Mouse (Mus musculus) right cerebral cortex, postnatal 10 days (tissue): ENCODE results near the gene Wbp1l.
A peak's percentile ranks its signal among the peaks of the same experiment; 100 is the strongest.

ENCODE experiments used
- DNase-seq, 2 experiments: peaks; one replicate each; pipeline ENCODE4 v3.0.0; 2021; ENCODE audit warnings: low spot score in 2 of 2

Wbp1l gene

DNA sequence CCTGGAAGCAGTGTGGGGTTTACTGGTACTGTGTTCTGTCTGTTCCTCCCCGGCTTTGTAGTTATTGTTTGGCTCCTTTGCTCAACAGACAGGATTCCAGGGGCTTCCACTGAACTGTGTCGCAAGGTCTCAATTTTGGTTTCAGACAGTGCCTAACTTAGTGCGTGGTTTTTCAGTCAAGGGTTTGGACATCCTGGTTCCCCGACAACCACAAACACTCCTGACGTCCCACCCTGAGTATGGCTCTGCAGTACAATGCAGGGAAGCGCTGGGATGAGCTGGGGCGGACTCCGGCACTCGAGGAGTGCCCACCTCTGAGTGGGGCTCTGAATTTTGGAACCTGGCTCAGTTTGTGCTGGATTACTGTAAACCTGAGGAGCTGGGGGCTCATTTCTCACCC, 30.9 kb downstream of the Wbp1l start:
- DNase-seq: no peak

DNA sequence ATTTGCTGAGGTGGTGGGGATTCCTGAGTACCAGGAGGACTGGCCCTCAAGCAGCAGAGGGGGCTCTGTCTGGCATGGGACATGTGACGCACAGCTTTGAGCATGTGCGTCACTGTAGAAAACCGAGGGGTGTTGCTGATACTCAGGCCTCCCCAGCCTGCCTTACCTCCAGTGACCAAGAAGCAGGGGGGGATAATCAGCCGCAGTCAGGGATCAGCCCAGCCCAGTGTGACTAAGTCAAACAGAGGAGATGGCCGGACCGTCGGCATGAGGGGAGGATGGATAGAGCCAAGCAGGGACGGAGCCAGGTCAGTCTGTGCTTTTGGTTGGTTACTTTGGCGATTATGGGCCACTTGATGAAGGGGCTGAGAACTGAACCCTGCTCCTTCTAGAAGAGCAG, 32.8 kb downstream of the Wbp1l start:
- DNase-seq: no peak

DNA sequence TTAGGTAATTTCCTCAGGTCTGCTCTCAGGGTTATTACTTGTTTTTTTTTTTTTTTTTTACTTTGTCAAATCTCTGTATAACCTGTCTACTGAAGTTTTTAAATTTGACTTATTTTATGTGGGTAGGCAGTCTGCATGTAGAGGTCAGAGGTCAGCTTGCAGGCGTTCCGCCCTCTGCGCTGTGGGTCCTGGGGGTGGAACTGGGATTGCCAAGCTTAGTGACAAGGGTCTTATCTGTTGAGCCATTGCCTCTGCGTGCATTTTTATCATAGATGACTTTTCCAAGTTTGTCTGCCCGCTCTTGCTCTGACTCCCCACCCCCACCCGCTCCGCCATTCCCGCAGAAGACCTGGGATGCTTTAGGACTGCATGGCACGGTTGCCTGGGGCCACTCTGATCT, 36.9 kb downstream of the Wbp1l start:
- no peak for DNase-seq

DNA sequence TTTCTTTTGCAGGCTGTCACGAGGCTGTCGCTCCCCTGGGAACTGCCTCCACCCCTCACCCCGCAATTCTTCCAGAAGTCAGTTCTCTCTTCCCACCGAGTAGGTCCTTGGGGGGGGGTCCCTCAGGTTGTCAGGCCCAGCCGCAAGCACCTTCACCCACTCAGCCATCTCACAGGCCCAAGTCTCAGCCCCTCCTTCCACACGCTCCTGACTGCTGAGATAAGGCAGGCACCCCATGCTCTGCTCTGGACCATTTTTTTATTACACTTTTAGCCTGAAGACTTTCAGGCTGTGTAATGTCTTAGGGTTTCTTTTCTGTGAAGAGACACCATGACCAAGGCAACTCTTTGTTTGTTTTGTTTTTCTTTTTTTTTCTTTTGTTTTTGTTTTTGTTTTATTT, 38.7 kb downstream of the Wbp1l start:
- no peak for DNase-seq

DNA sequence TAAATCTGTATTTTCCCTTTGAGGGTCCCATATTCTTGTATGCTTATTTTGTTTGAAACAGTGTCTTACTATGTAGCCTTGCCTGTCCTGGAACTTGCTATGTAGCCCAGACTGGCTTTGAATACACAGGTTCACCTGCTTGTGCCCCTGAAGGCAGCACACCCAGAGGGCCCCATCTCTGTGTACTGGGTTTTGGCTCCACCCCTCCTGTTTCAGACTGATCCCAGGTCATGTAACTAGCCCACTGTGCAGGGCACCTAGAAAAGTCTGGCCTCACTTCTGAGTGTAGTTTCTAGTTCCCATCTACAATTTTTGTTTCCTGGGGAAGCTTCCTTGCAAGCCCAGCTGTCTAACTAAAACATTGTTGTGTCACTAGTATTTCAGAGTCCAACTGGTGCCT, 40.2 kb downstream of the Wbp1l start:
- DNase-seq: no peak

DNA sequence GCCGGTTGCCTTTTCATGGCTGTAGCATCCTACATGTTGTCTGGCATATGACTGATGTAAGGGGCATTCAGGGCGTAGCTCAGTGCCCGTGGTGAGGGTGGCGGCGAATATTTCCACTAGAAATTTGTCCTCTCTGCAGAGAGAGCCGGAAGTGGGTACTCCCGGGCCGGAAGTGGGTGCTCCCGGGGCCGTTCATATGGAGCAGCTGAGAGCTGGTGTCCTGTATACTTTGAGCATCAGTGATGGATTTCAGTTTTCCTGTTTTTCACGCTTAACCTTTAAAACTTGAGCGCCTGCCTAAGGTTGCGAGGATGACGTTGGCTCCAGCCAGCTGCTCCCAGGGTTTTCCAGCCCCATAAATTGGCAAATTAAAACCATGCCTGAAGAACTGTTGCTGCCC, 40.6 kb downstream of the Wbp1l start:
- DNase-seq: no peak

DNA sequence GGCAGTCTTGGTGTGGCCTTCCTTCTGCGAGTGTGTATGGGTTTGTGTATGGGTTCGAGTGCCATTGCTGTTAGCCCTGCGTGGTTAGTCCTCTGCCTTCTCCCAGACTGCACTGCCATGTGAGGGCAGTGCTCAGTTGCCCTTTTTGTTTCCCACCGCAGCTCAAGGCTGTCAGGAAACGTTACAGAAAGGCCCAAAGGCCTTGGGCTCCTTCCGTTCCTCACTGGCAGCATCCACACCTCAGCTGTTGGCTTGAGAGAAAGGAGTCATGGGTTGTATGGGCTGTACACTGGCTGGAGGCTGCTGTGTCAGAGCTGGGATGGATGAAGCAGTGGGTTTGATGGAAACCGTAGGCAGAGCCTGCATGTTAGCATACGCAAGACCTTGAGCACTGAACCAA, 41.9 kb downstream of the Wbp1l start:
- DNase-seq: no peak

DNA sequence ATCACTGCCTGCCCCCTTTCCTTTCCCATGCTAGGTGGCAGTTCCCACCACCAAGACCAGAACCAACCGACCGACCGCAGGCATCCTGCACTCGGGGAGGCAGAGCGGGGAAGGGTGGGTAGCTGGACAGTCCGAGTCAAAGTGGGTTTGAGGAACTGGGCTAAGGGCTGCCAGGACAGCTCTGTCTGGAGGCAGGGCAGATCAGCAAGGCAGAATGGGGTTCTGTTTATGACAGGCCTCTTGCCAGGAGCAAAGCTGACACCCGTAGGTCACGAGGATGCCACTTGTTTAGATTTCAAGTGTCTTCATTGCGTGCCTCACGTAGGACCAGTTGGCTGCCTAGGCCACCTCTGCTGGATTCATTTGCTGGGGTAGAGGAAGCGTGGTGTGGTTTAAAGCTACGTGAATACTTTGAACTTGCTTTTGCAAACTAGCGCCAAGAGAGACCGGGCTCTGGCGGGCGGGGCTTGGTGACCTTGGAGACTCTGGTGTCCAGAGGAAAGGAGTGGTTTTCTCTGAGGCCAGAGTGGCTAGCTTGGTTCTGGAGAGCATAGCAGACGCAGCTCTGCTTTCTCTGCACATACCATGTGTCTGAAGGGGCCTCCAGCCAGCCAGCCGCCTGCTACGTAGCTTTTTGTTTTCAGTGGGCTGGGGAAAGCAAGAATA, 42.7 kb downstream of the Wbp1l start:
- DNase-seq: no peak

DNA sequence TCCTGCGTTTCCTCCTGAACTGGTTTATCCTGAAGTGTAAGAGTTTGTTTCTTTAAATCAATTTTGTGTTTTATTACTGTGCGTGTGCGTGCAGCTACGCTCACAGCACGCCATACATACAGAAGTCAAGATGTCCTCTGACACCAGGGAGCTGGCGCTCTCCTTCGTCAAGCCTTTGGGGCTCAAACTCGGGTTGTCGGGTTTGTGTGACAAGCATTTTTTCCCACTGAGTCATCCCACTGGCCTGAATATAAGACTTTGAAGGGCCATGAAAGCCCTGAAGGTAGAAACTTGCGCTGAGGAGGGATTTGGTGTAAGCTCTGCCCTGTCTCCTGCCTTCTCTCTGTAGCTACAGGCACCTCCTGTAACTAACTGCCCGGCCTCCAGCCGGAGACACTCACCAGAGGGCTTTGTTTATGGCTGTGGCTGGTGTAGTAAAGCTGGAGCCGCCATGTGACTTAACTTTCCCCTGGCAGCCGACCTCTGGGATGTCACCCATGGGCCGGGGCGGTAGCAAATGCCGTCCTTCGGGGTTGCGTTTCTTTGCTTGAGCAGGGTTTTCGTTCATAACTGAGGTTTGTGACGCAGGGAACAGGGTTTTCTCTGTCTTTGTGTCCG, 43.4 kb downstream of the Wbp1l start:
- no peak for DNase-seq

DNA sequence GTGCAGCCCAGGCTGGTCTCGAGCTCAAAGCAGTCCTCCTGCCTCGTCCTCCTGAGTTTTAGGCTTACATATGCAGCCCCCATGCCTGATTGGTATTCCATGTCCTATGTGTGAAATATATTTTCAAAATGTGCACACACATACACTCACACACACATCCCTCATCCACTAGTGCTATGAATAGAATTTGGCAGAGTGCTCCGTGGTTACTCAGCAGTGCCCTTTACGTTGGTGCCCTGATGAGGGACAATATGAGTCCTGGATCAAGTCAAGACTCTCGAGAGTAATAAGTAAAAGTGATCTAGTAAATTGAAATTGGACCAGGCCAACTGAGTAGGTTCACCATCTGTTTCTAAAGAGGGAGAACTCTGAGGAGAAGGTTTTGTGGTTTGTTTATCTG, 44.4 kb downstream of the Wbp1l start:
- DNase-seq: no peak

DNA sequence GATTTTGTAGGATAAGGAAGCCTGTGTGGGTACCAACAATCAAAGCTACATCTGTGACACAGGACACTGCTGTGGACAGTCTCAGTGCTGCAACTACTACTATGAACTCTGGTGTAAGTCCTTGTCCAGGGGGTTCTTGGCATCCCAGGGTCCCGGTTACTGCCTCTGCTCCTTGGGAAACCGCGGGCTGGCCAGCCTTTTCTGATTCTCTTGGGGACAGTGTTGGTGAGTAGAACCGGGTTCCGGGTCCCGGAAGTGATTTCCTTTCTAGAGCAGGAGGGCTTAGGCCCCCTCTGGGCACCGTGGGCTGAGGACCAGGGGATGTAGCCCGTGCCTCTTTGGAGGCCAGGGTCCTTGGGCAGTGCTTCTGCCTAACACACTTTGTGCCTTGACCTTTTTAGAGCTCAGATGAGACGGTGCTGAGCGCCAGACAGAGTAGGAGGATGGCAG, 45.5 kb downstream of the Wbp1l start:
- DNase-seq: no peak

DNA sequence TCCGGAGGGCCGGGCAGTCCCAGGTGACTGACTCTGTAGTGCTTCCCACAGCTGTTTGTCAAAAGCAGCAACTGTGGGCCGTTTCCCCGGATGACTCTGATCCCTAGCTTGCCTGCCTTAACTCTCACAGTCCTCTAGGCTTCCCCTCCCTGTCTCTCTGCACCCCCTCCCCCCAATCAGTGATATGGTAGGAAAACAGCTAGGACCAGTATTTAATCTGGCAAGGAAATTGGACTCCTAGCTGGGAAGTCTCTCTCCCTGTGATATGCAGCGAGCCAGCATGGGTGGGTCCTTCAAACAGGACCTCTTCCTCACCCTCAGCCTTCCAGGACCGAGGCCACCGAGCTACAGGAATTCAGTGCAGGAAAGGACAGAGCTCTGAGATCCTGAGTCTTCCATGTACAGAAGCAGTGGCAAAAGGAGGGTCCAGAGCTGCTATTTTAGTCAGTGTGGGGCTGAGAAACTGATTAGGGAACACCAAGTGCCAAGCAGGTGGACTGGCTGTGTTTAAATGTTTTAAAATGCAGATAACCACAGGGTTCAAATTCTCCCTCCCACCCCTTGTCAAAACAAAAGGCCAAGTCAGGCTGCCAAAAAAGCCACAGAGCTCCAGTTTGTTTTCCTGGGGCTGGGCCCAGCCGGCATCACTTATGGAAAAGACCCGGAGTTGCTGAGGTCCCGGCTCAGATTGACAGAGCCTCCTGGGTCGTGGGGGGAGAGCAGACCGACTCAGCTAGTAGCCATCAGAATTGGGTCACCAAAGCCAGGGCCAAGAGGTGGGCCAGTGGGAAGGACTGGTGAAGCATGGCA, 46.1 kb downstream of the Wbp1l start:
- DNase-seq: peak; percentile 69 to 71

DNA sequence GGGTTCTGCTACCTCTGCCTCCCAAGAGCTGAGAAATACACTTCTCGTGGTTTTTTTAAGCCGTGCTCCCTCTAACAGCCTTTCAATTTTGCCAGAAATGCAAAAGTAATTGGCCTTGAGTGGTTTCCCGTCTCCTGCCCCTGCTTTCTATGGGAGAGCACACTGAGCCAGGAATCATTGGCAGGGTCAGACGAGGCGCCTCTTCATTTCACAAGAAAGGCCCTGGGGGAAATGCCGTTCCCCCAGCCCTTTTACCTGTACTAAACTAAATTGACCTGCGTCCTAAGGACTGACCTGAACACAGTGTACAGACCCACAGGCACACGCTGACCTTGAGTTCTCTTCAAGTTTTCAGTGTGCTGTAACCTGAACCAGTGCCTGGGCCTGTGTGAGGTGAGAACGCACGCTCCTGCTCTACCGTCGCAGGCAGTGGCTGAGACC, 47.2 kb downstream of the Wbp1l start:
- DNase-seq: no peak

DNA sequence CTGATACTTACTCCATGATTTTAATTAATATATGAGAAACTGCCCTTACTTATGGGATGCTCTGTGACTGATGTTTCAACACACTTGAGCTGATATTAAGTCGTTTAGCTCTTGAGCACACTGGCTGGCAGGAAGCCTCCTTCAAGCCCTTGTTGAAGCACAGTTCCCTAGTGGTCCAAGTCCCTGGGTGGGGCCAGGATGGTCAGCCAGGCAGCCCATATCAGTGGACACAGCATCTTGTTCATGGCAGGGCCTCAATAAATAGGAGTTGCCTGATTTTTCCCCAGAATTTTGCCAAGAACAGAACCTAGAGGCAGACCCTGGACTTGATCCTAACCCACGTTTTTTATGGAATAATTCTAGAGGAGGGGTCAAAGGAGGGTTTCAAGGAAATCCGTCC, 48.4 kb downstream of the Wbp1l start:
- DNase-seq: no peak

DNA sequence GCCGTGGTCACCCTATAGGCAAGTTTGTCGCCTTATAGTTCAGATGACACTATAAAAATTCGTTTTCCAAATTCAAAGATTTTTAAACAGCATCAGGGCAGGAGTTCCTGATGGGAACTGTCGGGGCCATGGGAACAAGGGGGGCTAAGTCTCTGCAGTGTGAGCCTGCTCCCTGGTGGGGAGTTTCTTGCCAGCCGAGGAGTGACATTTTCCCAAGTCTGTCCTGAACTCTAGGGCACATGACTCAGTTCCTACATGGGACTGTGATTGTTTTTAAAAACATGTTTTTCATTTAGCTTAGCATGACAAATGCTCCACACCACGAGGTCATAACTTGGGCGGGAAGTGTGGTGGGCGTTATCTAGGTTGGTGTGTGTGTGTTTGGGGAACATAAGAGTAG, 49.0 kb downstream of the Wbp1l start:
- DNase-seq: no peak

DNA sequence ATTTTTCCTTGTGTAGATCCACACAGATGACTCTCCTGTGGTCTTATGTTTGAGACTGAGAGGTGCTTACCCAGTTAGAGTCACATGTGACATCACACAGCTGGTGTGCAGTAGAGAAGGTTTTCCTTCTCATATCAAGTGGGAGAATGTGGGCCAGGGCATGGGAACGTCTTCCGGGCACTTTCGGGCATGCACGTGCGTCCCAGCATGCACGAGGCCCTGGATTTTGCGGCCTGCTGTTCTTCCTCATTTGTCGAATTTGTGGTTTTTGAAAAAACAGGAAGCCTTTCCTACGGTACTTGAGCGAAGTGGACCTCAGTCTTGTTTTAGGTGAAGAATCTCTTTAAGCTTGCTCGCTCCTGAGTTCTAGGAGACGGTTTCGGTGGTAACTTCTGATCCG, 49.7 kb downstream of the Wbp1l start:
- DNase-seq: no peak

DNA sequence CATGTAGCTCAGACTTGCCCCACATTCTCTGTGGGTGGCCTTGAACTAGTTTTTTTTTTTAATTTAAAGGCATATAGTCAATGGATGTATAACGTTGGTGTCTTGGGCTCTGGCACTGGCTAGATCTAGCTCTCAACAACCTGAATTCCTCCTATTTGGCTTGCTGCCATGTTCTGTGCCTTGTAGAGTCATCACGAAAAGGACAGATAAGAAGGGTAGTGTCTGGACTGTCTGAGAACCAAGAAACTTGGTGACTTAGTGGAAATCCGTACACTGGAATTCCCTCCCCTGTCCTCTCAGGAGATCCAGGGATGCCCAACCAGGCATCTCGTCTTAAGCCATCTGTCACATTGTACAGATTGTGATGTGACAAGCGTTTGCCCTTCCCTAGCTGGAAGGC, 54.3 kb downstream of the Wbp1l start:
- no peak for DNase-seq

DNA sequence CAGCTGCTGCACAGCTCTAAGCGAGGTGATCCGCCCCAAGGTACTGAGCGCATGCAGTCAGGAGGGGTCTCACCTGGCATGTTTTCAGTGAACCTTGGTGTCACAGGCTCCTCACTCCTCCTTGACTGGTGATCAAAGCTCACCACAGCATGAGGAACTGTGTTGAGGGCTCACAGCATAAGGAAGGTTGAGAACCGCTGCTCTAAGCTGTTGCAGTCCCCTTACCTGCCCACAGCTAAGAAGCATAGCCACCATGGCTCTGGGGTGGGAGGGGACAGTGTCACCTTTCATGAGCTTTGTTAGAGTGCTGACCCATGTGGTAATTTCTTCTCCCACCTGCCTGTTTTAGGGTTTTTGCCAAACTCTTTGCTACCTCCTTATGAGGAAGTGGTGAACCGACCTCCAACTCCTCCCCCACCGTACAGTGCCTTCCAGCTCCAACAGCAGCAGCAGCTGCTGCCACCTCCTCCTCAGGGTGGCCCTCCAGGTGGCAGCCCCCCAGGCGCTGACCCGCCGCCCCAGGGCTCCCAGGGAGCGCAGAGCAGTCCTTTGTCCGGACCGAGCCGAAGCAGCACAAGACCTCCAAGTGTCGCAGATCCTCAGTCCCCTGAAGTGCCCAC, 54.8 kb downstream of the Wbp1l start:
- no peak for DNase-seq

DNA sequence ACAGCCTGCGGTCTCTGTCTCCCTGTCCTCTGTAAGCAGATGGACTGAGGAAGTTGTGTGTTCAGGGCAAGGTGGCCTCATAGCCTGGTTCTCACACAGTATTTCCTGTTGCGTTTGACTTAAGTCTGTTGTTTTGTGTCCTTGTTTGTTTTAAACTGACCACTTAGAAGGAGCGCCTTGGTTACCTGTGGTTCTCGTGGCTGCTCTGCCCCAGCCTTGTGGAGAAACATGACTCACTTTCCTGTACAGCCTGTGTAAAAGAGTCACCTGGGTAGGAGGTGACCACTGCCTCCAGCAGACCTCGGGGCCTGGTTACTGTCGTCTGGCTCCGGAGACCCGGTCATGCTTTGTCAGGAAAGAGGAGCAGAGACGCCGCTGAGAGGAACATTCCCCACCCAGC, 56.7 kb downstream of the Wbp1l start:
- no peak for DNase-seq

DNA sequence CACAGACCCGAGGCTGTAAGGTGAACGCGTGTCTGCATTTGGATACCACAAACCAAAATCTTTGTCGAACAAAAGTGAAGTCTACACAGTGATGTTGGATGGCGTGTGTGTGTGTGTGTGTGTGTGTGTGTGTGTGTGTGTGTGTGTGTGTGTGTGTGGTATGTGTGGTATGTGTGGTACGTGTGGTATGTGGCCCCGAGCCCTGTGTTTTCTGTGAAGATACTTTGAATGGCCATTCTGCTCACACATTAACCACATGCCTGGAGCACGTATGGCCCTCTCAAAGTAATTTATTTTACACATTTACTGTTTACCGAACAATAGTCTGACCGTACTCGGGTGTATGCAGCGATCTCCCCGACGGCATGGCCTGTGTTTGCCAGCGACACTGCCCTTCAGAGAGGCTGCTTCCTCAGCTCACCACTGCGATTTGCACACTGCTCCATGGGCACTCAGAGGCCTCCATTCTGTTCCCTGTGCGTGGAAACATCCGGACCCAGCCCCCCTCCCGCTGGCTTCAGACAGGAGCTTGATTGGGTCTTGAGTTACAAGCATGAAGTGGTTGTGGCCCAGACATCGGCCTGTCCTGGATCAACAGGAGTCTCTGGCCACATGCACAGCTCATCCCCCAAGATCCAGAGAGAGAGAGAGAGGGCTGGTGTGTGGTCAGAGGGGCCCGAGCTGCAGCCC, 57.4 kb downstream of the Wbp1l start:
- DNase-seq: no peak

DNA sequence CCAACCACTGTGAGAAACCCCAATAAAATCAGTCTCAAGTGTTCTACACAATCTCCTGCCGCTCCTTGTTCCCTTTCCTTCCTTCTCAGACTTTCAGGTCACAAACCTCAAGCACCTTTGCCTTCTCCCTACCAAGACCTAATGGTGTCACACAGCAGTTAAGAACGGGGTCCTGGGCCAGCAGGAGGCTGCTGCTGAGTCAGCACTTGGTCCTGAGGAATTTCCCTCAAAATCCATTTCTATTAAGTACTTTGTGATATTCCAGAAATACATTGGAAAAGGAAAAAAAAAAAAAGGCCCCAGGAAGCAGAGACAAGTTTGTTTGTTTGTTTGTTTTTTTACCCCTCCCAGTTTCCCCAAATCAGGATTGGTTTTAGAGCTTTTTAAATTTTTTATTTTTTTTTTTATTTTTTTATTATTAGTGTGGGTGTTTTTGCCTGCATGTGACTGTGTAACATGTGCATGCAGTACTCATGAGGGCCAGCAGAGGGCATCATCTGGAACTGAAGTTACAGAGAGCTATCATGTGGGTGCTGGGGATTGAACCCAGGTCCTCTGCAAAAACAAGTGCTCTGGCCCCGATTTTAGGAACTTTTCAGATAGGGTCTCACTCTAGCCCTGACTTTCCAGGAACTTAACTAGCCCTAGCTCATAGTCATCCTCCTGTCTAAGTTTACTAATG, 58.6 kb downstream of the Wbp1l start:
- no peak for DNase-seq
